Mouse (Mus musculus) embryo, embryonic 9.5 days (tissue): ENCODE data around the gene Grik5.
A peak's percentile ranks its signal among the peaks of the same experiment; 100 is the strongest.
"Not testable (repeated sequence)": the region's sequence is repeated elsewhere in the genome, so short reads cannot be mapped to it uniquely, and the experiment has no call there.

Source experiments
- DNase-seq: peaks from one replicate; pipeline ENCODE4 v3.0.0-alpha.2; 2017; ENCODE audit errors: extremely low spot score

Gene Grik5

GRCm38 (mm10) chr7:25079496-25080026, 7.4 kb upstream of the Grik5 start:
- DNase-seq = no peak

- DNase-seq = no peak
Observed at GRCm38 (mm10) chr7:25077414-25077755, 5.2 kb upstream of the Grik5 start.

- peak; percentile 98 for DNase-seq
Observed at GRCm38 (mm10) chr7:25076663-25077413, 4.7 kb upstream of the Grik5 start.

DNA sequence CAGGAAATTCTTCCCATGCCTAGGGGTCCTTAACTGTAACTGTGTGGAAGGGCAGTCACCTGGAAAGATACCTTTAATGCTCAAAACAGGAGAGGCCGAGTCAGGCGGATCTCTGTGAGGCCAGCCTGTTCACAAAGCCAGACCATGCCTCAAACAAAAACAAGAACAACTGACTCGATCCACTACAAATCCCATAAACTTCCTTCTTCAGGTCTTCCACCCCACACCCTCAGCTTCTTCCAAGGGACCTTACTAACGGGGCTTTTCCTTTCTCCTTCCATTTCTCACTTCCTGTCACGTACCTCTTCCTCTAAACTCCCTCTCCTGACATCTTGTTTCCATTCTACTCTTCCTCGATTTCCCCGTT, 4.1 kb upstream of the Grik5 start:
- DNase-seq = no peak

DNA sequence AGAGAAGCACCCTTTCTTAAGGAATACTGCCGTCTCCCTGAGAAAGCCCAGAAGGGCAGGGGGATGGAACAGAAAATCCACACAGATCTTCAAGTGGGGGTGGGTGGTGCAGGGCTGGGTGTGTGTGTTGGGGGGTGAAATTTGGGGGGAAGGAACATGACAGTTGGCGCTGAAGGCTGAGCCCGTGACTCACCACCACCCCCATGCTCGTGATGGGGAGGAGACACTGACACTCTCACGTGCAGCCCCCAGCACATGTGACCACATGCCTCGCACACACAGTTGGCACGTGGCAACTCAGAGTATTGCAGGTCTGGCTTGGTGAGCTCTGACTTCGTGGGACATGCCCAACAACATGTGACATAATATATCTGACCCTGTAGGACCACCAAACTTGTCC, 1.8 kb upstream of the Grik5 start:
- DNase-seq = no peak

- DNase-seq = peak; percentile 75
Observed at GRCm38 (mm10) chr7:25072716-25073390, 707 bp upstream of the Grik5 start.

DNA sequence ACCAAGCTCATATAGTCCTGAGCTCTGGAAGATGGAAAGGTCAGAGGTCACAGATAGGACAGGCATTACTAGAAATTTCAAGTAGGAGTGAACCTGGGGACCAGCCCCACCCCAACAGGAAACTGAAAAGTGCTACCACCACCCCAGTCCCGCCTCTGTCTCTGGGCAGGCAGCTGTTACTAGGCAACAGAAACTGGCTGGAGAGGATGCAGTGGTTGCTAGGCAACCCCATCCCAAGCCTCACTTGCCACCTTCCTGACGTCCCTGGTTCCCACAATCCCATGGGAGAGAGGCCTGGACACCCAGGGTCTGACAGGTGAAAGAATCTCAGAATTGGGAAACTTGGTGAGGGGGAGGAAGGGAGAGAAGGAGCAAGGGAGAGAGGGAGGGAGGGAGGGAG, 3.4 kb downstream of the Grik5 start:
- no peak for DNase-seq

- DNase-seq = no peak
Observed at GRCm38 (mm10) chr7:25067909-25068656, 4.1 kb downstream of the Grik5 start.

- no peak for DNase-seq
Observed at GRCm38 (mm10) chr7:25067338-25067737, 4.8 kb downstream of the Grik5 start.

DNA sequence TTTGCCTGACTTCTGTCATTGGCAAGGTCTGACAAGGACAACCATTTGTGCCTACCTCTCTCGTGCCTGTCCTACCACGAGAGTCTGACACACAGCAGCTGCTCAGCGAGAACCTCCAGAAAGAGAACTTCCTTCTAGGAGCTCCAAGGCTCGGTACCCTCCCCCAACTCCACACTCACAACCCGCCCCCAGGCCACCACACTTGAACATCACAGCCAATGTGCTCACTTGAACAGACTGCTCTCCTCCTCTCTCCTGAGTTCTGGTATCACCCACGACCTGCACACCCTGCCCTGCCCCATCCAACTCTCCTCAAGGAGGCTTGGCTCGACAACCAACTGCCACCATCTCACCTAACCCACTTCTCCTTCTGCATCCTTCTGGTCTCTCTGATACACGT, 8.2 kb downstream of the Grik5 start:
- DNase-seq = no peak

DNA sequence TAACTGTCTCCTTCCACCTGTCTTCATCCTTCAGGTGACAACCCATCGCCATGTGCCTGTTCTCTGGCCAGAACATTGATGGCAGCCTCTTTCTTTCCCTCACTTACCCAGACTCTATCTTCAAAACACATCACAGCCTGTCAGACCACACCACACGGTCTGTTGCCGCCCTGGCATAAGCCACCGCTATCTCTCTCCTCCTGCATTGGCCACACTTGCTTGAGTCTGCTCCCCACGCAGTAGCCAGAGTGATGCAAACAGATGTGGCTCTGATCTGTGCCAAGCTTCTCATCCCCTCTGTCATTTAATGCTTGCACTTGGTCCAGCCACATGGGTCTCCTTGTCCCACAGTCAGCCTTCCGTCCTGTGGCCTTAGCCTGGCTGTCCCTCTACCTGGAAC, 8.8 kb downstream of the Grik5 start:
- DNase-seq = no peak

DNA sequence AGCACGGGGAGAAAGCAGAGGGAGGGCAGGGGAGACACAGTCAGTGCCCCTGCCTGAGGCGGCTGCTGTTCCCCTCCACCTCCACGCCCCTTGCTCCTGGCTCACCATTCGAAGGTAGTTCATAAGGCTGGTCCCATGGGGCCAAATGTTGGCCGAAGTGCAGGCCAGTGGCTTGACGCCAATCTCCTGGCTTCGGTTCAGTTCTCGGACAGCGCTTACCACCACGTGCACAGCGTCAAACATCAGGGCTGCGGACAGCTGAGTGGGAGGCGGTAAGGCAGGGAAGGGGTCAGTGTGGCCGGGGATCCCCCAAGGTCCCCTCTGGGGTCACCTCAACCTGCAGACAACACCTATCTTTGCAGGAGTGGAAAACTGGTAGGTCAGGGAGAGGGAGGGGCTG, 13.3 kb downstream of the Grik5 start:
- DNase-seq = no peak

DNA sequence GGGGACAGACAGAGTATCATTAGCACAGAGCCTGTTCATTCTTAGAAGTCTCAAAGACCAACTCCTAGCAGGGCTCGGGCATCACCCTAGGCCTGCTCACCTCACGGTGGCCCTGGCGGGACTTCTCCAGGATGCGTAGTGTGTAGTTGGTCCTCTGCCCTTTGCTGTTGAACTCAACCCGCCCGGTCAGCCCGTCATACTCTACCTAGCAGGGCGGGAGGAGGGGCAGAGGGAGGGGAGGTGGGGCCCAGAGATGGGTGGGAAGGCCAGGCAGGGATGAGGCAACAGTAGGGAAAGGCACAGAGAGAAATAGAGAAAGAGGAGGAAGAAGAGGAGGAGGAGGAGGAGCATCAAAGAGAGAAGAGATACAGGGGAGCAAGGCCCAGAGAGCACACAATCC, 13.8 kb downstream of the Grik5 start:
- no peak for DNase-seq

DNA sequence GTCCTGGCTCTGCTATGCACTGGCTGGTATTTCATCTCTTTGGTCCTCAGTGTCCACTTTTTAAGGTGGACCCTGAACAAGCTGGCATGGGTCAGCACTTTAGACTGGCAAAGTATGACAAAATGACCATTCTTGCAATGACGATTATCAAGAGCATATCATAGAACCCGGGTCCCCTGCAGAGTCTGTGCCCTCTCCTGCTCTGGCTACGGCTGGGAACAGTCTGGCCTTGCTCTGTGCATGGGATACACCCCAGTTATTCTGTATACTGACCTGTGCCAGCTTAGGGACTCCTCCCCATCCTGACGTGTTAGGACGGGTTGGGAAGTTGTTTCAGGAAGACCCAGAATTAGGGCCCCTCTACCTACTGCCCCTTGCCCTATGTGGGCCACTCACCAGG, 14.3 kb downstream of the Grik5 start:
- no peak for DNase-seq

DNA sequence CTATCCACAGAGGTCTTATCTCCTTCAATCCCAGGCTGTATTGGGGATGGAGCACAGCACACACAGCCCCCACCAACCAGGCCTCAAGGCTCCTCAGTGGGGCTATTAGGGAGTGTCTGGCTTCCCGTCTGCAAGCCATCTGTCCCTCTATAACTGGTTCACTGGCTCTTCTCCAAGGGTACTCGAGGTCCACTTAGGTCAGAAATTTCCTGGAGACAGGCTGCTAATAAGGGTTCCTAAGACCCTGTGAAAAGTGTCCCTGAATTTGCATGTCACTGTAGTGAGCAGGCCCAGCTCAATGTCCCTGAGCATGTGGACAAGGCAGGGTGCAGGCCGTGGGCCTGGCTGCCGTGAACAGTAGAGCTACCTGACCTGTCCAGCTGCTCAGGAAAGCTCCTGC, 15.2 kb downstream of the Grik5 start:
- no peak for DNase-seq

- no peak for DNase-seq
Observed at GRCm38 (mm10) chr7:25052587-25052986, 19.6 kb downstream of the Grik5 start.

GRCm38 (mm10) chr7:25049295-25049930, 22.7 kb downstream of the Grik5 start:
- DNase-seq = no peak

DNA sequence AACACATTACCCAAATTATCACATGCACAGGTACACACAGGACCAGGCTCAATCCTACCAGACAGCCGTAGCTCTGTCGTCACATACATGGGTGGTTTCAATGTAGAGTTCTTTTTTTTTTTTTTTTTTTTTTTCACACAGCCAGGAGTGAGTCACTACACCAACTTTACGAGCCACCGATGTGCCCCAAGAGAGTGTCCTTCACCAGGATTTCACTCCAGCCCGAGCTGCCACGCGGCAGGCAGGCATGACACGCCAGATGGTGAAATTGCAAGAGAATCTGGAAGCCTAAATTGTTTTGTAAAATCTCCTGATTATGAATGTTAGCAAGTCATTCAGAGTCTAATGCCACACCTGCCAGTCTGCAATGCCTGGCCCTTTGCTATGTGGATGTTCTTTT, 24.8 kb downstream of the Grik5 start:
- DNase-seq = no peak

- DNase-seq = not testable (repeated sequence)
Observed at GRCm38 (mm10) chr7:25044599-25044998, 27.5 kb downstream of the Grik5 start.

DNA sequence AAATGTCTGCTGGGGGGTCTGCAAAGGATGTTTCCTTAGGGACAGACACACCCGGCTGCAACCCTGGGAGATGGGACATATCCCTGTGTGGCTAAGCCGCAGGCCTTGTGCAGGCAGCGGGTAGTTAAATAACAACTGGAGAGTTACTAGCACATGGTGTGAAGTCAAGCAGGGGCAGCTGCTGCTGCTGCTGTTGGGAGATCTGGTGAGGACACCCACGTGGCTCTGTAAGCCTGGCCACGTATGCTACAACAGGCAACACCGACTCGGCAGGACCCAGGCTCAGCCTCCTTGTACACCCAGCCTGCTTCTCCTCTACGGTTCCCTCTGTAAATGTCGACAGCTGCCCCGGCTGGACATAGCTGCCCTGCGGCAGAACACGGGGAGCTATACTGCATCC, 30.2 kb downstream of the Grik5 start:
- no peak for DNase-seq

- peak; percentile 59 for DNase-seq
Observed at GRCm38 (mm10) chr7:25035916-25036315, 36.2 kb downstream of the Grik5 start.

DNA sequence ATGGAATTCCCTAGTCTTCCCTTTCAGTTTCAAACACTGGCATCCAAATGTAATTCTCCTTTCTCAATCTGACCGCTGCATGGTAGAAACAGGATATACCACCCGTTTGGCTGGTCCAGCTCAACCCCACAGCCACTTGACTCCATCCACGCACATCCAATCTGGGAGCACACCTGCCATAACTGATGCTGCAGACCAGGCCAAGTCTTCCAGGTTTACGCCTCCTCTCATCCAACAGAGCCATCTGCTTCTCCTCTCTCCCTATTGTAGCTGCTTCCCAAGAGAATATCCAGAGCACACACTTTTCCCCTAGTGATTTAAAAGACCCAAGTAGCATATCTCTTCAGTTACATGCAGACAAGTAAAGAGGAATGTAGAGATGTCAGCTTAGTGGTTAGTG, 37.4 kb downstream of the Grik5 start:
- no peak for DNase-seq
